Mouse (Mus musculus) lung, postnatal 14 days (tissue): ENCODE results near the gene Pheta1.
A peak's percentile ranks its signal among the peaks of the same experiment; 100 is the strongest.

ENCODE experiments used
- DNase-seq: peaks from one replicate; pipeline ENCODE4 v3.0.0; 2021

Gene Pheta1

GRCm38 (mm10) chr5:121827876-121828275, 20.9 kb upstream of the Pheta1 start:
- DNase-seq: no peak

GRCm38 (mm10) chr5:121828491-121829432, 20.0 kb upstream of the Pheta1 start:
- no peak for DNase-seq

- no peak for DNase-seq
These were observed 17.7 kb upstream of the Pheta1 start for GRCm38 (mm10) chr5:121831002-121831601.

- DNase-seq: no peak
These were observed 16.2 kb upstream of the Pheta1 start for GRCm38 (mm10) chr5:121832376-121833155.

- no peak for DNase-seq
These were observed 15.6 kb upstream of the Pheta1 start for GRCm38 (mm10) chr5:121833159-121833558.

GRCm38 (mm10) chr5:121833572-121834240, 15.1 kb upstream of the Pheta1 start:
- peak; percentile 69 for DNase-seq

GRCm38 (mm10) chr5:121834241-121834606, 14.6 kb upstream of the Pheta1 start:
- DNase-seq: no peak

- DNase-seq: no peak
These were observed 13.6 kb upstream of the Pheta1 start for GRCm38 (mm10) chr5:121834991-121835747.

GRCm38 (mm10) chr5:121835949-121836691, 12.7 kb upstream of the Pheta1 start:
- no peak for DNase-seq

- DNase-seq: peak; percentile 95
These were observed 11.9 kb upstream of the Pheta1 start for GRCm38 (mm10) chr5:121836692-121837415.

GRCm38 (mm10) chr5:121837441-121838340, 11.1 kb upstream of the Pheta1 start, which contains the start of gene Sh2b3:
Sh2b3 (minus strand) TSS chr5:121837646.
- peak; percentile 54 for DNase-seq

- DNase-seq: peak; percentile 72
These were observed 10.2 kb upstream of the Pheta1 start for GRCm38 (mm10) chr5:121838341-121839127.

- DNase-seq: no peak
These were observed 9.7 kb upstream of the Pheta1 start for GRCm38 (mm10) chr5:121839128-121839473.

GRCm38 (mm10) chr5:121841516-121841915, 7.3 kb upstream of the Pheta1 start:
- DNase-seq: no peak

- DNase-seq: no peak
These were observed 6.8 kb upstream of the Pheta1 start for GRCm38 (mm10) chr5:121841973-121842372.

- DNase-seq: peak; percentile 90
These were observed 6.1 kb upstream of the Pheta1 start for GRCm38 (mm10) chr5:121842665-121843118.

- no peak for DNase-seq
These were observed 5.5 kb upstream of the Pheta1 start for GRCm38 (mm10) chr5:121843138-121843905.

GRCm38 (mm10) chr5:121845361-121845760, 3.4 kb upstream of the Pheta1 start:
- no peak for DNase-seq
